Mouse (Mus musculus) liver, adult (tissue): ENCODE measurements at regions not wholly inside any gene's neighbourhood (a gene's known extent, or its start where the extent isn't known, plus 50 kb on each side); places are given as distances from the start of the nearest gene placed in this dataset.

Experiments used
- GATA4 ChIP-seq: IDR thresholded peaks from 2 replicates; pipeline ENCODE4 v1.6.1; 2014; ENCODE audit warnings: mild to moderate bottlenecking, low read length; ENCODE audit not compliant: insufficient replicate concordance

DNA sequence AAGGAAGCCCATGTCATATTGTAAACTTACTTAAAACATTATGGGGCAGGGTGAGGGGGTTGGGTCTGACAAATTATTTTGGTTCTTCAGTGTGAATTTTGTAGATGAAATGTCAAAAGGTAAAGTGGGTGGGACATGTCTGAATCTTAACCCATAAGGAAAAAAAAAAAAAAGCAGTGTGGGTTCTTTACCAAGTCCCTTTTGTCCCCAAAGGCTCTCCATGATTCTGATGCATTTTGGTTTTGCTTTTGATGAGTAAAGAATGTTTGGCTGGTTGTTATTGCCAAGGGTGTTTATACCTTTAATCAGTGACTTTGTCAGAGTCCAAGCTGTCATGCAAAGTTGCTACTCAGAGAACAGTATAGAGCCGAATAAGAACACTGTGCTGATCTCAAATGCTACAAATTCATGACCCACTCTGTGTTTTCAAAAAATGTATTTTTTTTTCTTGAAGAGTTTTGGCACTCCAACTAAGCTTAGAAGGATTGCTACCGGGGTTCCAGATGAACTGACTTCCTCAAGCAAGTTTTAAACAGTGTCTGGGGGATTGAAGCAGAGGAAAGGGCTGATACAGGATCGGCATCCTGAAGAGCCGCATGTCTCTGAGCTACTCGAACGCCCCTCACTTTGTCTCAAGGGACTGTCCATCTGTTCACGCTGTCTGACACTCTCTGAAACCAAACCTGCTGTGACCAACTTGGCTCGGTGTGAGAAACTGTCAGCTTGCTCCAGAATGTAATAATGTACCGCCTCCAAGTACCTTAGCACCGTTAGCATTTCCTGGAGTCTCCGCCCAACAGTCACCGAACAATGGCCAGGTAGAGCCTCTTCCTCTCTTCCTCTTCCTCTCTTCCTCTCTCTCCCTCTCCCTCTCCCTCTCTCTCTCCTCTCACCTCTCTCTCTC, 619.8 kb upstream of the Gm10131 start:
- no peak for TF ChIP-seq GATA4

DNA sequence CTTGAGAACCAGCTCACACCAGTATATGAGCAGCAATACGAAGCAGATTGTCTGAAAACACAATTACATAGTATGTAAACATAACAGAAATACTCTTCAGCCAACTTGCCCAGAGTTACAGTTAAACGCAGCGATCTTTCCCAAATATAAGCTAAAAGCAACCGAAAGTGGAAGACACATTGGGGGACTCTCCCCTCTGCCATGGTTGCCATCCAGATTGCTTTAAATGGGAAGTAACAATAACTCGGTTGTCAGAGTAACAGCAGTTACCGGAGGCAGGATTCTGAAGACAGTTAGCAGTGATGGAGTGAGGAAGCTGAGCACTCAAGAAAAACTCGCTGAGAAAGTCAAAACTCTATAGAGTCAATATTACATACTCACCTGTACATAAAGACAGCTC, 618.0 kb upstream of the Gm10131 start:
- no peak for TF ChIP-seq GATA4

DNA sequence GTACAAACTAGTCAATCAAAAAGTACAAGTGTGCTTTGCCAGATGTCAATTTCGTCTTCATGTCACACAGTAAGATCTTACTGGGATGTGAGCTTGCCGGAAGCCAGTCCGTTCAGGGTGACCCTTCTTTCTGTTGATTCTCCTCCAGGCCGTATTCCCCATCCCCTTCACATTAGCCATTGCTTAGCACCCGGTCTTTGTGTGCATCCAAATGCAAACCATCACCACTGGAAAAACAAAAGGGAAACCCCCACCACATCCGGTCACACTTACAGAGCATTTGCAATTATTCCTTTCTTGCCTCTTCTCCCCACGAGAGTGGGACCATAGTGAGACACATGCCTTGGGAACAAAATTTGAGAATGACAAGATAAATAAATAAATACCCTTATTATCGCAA, 616.2 kb upstream of the Gm10131 start:
- TF ChIP-seq GATA4 = no peak

DNA sequence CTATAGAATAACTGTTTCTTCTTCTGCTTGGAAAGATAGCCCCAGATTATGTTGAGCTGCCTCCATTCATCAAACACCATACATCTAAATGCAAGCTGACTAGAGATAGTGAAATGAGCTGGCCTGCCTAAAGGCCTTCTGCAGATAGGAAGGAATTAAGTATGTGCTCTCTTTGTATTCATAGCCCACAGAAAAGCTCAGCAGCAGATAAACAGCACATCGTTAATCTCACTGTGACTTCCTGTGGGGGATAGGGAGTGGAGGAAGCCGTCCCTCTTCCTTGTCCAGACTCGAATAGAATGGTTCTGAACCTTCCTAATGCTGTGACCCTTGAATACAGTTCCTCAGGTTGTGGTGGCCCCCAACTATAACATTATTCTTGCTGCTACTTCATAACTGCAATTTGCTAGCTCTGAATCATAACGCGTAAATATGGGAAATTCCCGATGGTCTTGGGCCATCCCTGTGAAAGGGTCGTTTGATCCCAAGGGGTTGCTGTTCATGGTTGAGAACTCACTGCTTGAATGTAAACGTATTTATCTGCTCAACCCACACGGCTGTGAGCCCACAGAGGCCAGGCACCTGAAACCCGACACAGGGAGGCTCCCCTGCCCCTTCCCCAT, 614.7 kb upstream of the Gm10131 start:
- TF ChIP-seq GATA4 = peak; percentile 74; the same call in 1 of the 2 replicates

DNA sequence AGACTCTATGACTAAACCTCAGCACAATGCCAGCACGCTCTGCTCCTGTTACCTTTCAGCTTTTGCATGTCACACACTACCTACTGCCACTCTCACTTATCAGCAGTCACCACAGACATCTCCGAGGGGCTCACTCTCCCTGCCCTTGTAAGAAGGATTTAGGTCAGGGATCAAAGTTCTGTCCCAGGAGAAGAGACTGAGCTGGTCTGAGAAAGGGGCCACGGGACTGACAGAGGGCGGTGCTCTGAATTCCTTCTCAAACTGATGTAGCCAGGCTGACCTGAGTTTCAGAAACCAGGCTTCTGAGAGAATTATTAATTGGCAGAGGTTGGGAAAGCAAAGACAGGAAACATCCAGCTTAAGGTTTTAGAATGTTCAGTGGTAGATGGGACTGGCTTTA, 614.0 kb upstream of the Gm10131 start:
- no peak for TF ChIP-seq GATA4

DNA sequence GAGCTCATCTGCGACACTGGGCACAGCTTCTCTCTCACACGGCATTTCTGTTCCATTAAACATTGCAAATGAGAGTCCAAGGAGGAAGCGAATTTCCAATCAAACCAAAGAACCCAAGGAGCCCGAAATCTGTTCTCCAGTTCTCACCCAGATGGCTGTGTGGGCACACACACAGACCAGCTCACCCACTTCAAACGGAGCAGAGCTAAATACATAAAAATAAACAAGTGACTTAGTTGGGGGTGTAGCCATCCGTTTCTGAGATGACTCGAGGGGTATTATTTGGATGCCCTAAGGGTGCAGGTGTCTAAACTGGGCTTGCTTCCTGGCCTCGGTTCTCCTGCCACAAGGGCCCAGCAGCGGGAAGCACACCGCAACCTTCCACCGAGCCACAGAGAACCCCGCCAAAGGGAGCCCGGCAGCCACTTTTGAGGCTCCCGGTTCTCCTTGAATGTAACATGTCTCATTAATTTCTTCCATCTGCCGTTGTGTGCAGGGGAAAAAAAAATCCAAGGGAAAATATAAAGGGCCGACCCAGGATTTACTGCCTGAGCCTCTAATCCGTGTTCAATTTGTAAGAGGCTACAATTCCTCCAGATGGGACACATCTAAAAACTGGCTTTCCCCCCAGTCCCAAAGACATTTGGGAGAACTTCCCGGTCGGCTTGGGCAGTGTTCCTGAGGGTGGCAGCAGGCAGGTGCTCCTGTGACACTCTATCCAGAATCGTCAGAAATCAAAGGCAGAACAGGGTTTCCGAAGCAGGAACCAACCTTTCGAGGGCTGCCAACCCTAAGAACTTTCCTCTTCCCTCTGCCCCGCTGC, 598.6 kb upstream of the Gm10131 start:
- no peak for TF ChIP-seq GATA4

DNA sequence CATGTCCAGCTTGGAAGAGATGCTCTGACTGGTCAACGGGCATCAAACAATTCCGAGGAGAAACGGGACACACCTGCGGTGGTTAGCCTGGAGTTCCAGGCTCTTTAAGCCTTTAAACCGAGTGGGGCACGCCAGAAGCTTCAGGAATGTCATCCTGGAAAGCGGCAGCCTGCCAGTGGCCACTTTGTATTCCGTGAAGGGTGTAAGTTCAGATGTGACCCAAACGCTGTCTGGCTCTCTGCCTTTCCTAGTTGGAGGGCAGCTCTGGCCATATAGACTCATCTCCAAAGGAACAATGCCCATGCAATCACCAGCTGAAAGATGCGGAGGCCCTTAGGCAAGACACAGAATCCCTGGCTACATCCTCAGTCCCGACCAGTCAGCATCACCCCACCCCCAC, 597.8 kb upstream of the Gm10131 start:
- no peak for TF ChIP-seq GATA4

DNA sequence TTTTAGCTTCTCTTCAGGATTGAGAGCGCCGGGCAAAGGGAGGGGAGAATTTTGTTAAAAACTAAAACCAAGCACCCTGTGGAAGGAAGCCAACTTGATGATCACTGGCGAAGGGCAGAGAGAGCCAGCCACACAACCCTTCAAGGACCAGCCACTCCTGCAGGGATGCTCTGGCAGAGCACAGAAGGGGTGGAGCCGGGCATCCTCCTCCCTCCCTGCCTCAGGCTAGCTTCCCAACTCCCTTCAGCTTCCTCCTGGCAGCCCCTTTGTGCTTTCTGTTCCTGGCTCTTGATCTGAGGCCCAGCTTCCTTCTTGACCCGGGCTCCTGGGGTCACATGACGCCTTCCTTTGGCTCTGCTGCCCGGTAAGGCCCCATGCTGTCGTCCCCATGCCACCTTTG, 591.8 kb upstream of the Gm10131 start:
- no peak for TF ChIP-seq GATA4

DNA sequence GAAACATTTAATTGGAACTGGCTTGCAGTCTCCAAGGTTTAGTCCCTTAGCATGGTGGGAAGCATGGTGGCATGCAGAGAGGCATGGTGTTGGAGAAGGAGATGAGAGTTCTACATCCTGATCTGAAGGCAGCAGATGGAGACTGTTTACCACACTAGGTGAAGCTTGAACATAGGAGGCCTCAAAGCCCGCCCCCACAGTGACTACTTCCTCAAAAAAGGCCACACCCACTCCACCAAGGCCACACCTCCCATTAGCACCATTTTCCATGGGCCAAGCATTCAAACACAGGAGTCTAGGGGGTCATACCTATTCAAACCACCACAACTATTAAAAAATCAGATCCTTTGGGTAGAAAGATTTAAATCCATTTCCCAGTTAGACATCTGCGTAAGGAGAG, 591.3 kb upstream of the Gm10131 start:
- no peak for TF ChIP-seq GATA4

DNA sequence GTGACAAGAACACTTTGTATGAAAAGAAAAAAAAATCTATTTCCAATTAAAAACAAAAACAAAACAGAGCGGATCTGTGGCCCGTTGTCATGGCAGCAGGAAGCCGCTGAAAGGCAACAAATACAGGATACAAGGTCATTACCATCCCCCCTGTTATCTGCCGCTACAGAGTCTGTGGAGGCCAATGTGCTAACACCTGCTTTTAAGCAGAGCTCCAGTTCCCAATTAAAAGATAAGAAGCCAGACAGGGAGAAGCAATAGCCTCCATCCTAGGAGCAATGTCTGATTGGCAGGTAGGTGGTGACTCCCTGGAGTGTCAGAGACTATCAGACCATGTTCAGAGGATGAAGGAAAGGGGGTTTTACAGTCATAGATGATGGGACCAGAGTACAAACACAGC, 587.5 kb upstream of the Gm10131 start:
- no peak for TF ChIP-seq GATA4

DNA sequence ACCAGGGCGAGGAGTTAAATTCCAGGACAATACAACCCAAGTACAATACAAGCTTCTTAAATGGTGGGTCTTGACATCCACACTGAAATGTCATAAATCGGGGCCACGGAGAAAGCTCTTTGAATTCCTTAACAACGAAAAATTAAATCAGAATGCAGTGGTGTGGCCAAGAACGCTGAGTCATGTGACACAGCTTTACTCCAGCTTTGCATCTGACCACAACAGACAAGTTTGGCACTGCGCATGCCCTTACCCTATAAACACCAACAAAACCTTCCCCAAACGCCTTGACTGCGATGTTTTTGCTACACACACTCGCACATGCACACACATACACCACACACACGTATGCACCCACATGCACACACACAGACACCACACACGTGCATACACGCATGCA, 584.8 kb upstream of the Gm10131 start:
- no peak for TF ChIP-seq GATA4

DNA sequence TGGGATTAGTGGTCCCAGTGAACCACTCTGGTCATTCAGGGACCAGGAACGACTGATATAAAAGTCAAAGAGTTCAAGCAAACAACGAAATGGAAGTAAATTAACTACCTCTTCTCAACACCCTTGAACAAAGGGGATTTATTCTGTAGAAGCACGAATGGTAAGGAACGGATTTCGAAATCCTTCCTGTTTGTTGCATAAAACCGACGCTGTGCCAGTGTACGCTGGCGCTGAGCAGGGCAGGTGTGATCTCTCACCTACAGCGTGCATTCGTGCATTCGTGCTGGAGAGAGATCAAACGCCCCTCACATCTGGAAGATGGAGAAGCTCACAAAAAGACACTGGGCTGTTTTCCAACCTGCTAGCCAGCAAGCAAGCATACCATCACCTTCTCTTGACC, 581.1 kb upstream of the Gm10131 start:
- no peak for TF ChIP-seq GATA4

DNA sequence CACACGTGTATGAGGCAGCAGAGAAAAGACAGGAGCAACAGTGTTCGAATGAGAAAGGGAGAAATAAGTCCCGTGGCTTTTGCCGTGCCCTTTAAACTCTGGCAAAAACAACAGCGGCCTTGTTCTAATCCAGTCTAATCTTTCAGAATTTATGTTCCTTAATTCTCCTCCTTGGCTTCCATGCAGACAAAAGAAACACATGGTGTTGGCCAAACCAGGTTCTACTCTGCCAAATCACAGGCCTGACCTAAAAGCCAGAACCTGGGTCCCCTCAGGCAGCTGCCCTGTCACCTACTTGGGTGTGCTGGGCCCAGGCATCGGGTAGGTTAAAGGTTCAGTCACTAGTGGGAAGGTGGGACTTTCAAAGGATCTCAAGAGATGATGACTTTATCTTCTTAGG, 580.2 kb upstream of the Gm10131 start:
- no peak for TF ChIP-seq GATA4

DNA sequence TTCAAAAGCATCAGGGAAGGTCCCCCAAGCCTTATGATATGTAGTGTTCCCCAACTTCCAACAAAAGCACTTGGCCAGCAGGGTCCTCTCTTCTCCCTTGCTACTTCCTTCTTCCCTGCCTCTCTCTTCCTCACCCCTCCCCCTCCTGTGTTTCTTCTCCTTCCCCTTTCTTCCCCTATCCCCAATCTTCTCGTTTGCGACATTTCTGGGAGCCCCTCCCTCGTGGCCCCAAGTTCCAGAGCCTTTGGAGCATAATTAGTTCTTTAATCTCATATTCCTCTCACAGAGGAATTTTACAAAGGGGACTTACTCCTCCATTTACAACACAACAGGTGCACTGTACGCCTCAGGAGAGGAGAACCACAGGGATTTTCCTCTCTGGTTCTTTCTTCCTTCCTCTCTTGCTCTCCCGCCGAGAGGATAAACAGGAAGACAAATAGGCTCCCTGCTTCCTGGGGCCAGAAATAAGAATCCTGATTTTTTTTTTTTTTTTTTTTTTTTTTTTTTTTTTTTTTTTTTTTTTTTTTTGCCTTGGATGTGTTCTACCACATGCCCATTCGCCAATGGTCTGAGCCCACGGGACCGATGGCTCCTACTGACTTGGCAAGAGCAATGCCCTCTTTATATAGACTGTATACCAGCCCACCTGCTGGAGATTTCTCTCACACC, 578.4 kb upstream of the Gm10131 start:
- no peak for TF ChIP-seq GATA4
